Mouse (Mus musculus) MEL (cell line): ENCODE data around the gene Shpk.

Source experiments
- CTCF ChIP-seq, 3 experiments: IDR thresholded peaks in 2 of 3; conservative IDR thresholded peaks in 1 of 3; 2 replicates each; pipeline ENCODE4 v1.5.1; 2011 to 2012; ENCODE audit warnings: low read length in 3 of 3, low read depth in 2 of 3, mild to moderate bottlenecking in 2 of 3, improper control_type of control experiment in 1 of 3, inconsistent platforms in 1 of 3, mixed read lengths in 1 of 3, moderate library complexity in 1 of 3; ENCODE audit not compliant: control insufficient read depth in 1 of 3, insufficient read depth in 1 of 3, poor library complexity in 1 of 3, severe bottlenecking in 1 of 3
- EP300 ChIP-seq, 2 experiments: IDR thresholded peaks; 2 replicates each; pipeline ENCODE4 v1.6.1; 2011; ENCODE audit warnings: improper control_type of control experiment in 2 of 2, low read length in 2 of 2, low read depth in 1 of 2, mild to moderate bottlenecking in 1 of 2
- GABPA ChIP-seq: IDR thresholded peaks from 2 replicates; pipeline ENCODE4 v1.6.1; 2012; ENCODE audit warnings: low read depth, mild to moderate bottlenecking, inconsistent platforms, low read length, improper control_type of control experiment, moderate library complexity
- MAX ChIP-seq: IDR thresholded peaks from 2 replicates; pipeline ENCODE4 v1.6.1; 2011; ENCODE audit warnings: low read length, improper control_type of control experiment
- POLR2A ChIP-seq, 2 experiments: IDR thresholded peaks; 2 replicates each; pipeline ENCODE4 v1.6.1; 2011 to 2012; ENCODE audit warnings: low read length in 2 of 2, mild to moderate bottlenecking in 2 of 2, control low read depth in 1 of 2, improper control_type of control experiment in 1 of 2, low read depth in 1 of 2, moderate library complexity in 1 of 2; ENCODE audit not compliant: control insufficient read depth in 1 of 2, insufficient read depth in 1 of 2, poor library complexity in 1 of 2
- POLR2AphosphoS5 ChIP-seq: IDR thresholded peaks from 2 replicates; pipeline ENCODE4 v1.6.1; 2012; ENCODE audit warnings: low read depth, borderline replicate concordance, mild to moderate bottlenecking, inconsistent platforms, low read length, moderate library complexity, mixed read lengths
- USF1 ChIP-seq: IDR thresholded peaks from 2 replicates; pipeline ENCODE4 v1.6.1; 2014; ENCODE audit warnings: low read depth, mild to moderate bottlenecking, inconsistent platforms, low read length, improper control_type of control experiment, moderate library complexity
- ZC3H11A ChIP-seq: IDR thresholded peaks from 2 replicates; pipeline ENCODE4 v1.6.1; 2012; ENCODE audit warnings: low read depth, mild to moderate bottlenecking, inconsistent platforms, low read length, improper control_type of control experiment
- ZKSCAN1 ChIP-seq: IDR thresholded peaks from 2 replicates; pipeline ENCODE4 v1.6.1; 2012; ENCODE audit warnings: low read depth, mild to moderate bottlenecking, inconsistent platforms, low read length, improper control_type of control experiment, moderate library complexity
- ZMIZ1 ChIP-seq: IDR thresholded peaks from 2 replicates; pipeline ENCODE4 v1.6.1; 2012; ENCODE audit warnings: low read depth, mild to moderate bottlenecking, inconsistent platforms, low read length, improper control_type of control experiment, moderate library complexity

DNA sequence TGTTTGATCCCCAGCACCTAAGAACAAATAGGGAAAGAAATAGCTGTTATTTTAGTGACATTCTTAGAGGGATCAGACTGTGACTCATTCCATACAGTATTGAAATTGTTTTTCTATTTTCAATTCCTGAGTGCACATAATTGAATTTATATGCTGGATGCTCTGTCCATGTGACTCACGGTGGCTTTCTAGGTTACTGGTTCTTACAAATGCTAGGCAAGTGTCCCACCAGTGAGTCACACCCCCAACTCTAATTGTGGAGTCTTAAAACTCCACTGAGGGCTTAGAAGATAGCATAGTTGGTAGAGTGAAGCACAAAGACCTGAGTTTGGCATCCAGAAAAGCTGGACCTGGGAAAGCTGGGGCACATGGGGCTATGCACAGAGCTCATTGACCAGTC lies 21.4 kb downstream of the Shpk start:
- TF ChIP-seq ZMIZ1 (no peak), MAX (no peak), ZKSCAN1 (no peak), ZC3H11A (no peak), USF1 (no peak), POLR2A (IDR thresholded peaks at IDR 0.05; ENCODE audit: control insufficient read depth in 1 of 2, insufficient read depth in 1 of 2, low read depth in 1 of 2, low read length in 2 of 2, poor library complexity in 1 of 2) (no peak), CTCF (IDR thresholded peaks at IDR 0.05 in 2 of 3, conservative IDR thresholded peaks at IDR 0.05 in 1 of 3; ENCODE audit: control insufficient read depth in 1 of 3, insufficient read depth in 1 of 3, low read depth in 2 of 3, low read length in 3 of 3, poor library complexity in 1 of 3, severe bottlenecking in 1 of 3) (no peak), EP300 (IDR thresholded peaks at IDR 0.05; ENCODE audit: low read depth in 1 of 2, low read length in 2 of 2) (no peak), GABPA (no peak), POLR2AphosphoS5 (no peak)
